Mouse (Mus musculus): ENCODE measurements around the gene Tapbpl. TPM values are rescaled to one million over a fixed set of nuclear protein-coding genes. Genes with fewer than 3 reads are reported as not detected.
"Not testable (repeated sequence)": the region's sequence is repeated elsewhere in the genome, so short reads cannot be mapped to it uniquely, and the experiment has no call there.

Gene Tapbpl
- 3.0 and 3.3 TPM in 2 replicates for polyA plus RNA-seq (2014; fragmentation: Nextera tagmentation; extraction: Ambion mirVana)

DNA sequence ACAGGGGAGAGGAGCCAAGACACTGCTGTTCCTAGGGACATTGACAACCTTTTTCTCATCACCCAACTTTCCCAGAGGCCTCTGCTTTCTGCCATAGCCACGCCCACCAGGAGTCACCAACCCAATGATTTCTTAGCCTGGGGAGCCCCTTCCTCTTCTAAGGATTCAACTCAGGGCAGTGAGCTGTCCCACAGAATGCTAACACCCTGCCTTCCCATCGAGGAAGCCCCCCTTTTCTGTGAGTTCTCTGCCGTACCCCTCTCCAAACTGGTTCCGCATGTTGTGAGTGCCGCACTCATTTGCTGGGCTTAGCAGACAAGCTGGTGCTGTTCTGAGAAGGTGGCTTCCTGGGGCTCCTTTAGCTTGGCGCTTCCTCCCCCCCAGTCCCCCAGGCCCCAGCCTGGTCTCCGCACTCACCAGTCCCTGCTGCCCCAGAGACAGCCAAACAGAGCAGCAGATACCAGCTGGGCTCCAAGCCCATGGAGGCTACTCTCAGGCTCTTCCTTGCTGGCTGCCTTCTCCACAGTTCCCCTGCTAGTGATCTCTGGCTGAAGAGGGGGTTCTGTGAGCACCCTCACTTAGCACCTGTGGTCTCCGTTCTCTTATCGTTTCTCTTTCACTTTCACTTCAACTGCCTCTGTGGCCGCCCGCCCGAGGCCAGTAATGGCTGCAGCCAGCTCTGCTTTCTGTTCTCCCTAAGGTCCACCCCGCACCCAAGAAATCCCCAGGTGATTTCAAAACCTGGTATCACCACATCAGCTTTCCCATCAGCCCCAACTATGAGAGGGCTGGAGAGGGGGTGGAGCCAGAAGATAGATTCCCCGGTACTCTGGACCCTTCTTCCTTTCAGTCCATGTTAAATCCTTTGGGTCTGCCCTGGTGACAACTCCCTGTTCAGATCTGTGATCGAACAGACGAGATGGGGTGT is at the start of gene Tapbpl:
Gene Tapbpl, minus strand, starts transcription at position 744 of the 928 bp plus-strand sequence.
- peak within 1 kb of the TSS; percentile 35 for H3K4me3 ChIP-seq (replicated peaks; ENCODE audit: low read depth, low read length)
- peak within 1 kb of the TSS; percentile 63; the same call in 1 of the 2 replicates for H3K27ac ChIP-seq (replicated peaks; ENCODE audit: low read depth, low read length)
- no peaks in the 10 kb centered on the region for H3K27me3 ChIP-seq (ENCODE audit: control insufficient read depth, insufficient read depth, low read length)
- DNase-seq: peak; percentile 77
- peaks cover 7% of the 10 kb centered on the region; the same call in 1 of the 2 replicates for H3K4me1 ChIP-seq (ENCODE audit: control insufficient read depth, insufficient read depth, low read length)
- WGBS: 11% methylated on average over 16 of the region's 16 CpGs
- peak; percentile 58; the same call in 1 of the 2 replicates for ATAC-seq (ENCODE audit: low FRiP score, low TSS enrichment)
- no peaks in the 10 kb centered on the region for H3K36me3 ChIP-seq (ENCODE audit: control insufficient read depth, insufficient read depth, low read length)
- peak within 1 kb of the TSS; percentile 63 for H3K9ac ChIP-seq (replicated peaks; ENCODE audit: low read length)
- H3K9me3 ChIP-seq (ENCODE audit: control insufficient read depth, low read length): no peaks in the 10 kb centered on the region
- H3K4me2 ChIP-seq (ENCODE audit: low read length): peak within 1 kb of the TSS; percentile 79

DNA sequence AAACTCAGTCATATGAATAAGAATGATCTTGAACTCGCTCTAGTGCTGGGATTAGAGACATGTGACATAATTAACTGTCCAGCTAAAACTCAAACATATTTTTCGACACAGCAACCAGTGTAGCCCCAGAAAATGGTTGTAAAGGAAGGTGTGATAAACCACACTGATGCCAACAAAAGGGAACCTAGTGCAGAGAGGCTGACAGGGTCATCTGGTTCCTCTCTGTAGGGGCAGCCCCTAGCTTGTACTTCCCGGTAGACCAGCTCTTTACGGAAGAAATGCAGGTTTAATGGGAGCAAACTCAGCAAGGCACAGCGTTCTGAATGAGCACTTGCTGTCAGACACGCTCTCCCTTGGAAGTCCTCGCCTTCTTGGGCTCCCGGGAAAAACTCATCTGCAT is 48.1 kb upstream of the Tapbpl start:
- H3K27me3 ChIP-seq (ENCODE audit: control insufficient read depth, insufficient read depth, low read length): no peaks in the 10 kb centered on the region
- H3K4me3 ChIP-seq (replicated peaks; ENCODE audit: low read depth, low read length): no peak overlapping the region
- no peaks in the 10 kb centered on the region for H3K9me3 ChIP-seq (ENCODE audit: control insufficient read depth, low read length)
- H3K9ac ChIP-seq (replicated peaks; ENCODE audit: low read length): no peak overlapping the region
- H3K27ac ChIP-seq (replicated peaks; ENCODE audit: low read depth, low read length): no peak overlapping the region
- H3K4me1 ChIP-seq (ENCODE audit: control insufficient read depth, insufficient read depth, low read length): no peaks in the 10 kb centered on the region
- H3K36me3 ChIP-seq (ENCODE audit: control insufficient read depth, insufficient read depth, low read length): no peaks in the 10 kb centered on the region
- ATAC-seq (ENCODE audit: low FRiP score, low TSS enrichment) (no peak), DNase-seq (no peak)
- H3K4me2 ChIP-seq (ENCODE audit: low read length): no peak overlapping the region
- WGBS: 67% methylated on average over 8 of the region's 8 CpGs

DNA sequence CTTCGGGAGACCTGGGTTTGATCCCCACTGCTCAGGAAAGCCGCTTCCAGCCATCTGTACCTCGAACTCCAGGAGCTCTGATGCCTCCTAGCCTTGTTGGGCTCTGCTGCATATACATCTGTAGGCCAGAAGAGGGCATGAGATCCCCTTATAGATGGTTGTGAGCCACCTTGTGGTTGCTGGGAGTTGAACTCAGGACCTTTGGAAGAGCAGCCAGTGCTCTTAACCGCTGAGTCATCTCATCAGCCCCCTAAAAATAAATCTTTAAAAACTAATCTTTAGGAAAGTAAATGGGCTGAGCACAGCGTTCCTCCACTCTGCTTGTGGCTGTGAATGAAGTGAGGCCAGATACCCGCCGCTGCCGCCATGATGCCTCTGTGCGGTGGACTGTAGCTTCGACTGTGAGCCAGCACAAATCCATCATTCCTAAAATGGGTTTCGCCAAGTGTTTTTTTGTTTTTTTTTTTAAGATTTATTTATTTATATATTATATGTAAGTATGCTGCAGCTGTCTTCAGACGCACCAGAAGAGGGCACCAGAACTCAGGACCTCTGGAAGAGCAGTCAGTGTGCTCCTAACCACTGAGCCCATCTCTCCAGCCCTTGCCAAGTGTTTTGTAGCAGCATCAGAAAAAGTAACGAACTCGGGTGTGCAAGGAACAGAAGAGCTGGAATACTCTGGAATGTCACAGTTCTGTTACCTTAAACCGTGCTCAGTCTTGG is 43.3 kb upstream of the Tapbpl start:
- Histone ChIP-seq H3K27ac (replicated peaks; ENCODE audit: low read depth, low read length) (no peak overlapping the region), H3K4me2 (ENCODE audit: low read length) (no peak overlapping the region), H3K4me3 (replicated peaks; ENCODE audit: low read depth, low read length) (no peak overlapping the region), H3K9ac (replicated peaks; ENCODE audit: low read length) (no peak overlapping the region), H3K36me3 (ENCODE audit: control insufficient read depth, insufficient read depth, low read length) (no peaks in the 10 kb centered on the region), H3K9me3 (ENCODE audit: control insufficient read depth, low read length) (no peaks in the 10 kb centered on the region), H3K27me3 (ENCODE audit: control insufficient read depth, insufficient read depth, low read length) (no peaks in the 10 kb centered on the region), H3K4me1 (ENCODE audit: control insufficient read depth, insufficient read depth, low read length) (no peaks in the 10 kb centered on the region)
- ATAC-seq (ENCODE audit: low FRiP score, low TSS enrichment) (no peak), DNase-seq (peak; percentile 65)
- 66% methylated on average over 15 of the region's 15 CpGs for WGBS

DNA sequence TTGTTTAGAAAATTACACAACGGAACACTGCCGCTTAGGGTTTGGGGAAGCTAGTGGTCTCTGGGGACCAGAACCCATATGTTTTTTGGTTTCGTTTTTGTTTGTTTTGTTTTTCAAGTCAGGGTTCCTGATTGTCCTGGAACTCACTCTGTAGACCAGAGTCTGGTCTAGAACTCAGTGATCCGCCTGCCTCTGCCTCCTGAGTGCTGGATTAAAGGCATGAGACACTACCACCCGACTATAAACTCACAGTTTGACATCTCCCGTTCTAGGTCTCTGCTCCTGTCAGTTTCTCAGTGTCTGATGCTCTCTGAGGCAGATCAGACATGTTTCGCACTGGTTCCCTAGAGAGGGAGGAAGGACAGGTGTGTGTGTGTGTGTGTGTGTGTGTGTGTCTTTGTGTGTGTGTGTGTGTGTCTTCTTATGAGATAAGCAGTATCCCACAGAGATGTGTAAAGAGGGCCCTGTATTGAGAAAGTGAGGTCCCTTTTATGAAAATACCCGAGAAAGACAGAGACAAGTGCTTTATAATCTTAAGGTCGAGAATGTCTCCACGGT is 40.6 kb upstream of the Tapbpl start:
- DNase-seq (no peak), ATAC-seq (ENCODE audit: low FRiP score, low TSS enrichment) (no peak)
- Histone ChIP-seq H3K9ac (replicated peaks; ENCODE audit: low read length) (no peak overlapping the region), H3K27ac (replicated peaks; ENCODE audit: low read depth, low read length) (no peak overlapping the region), H3K27me3 (ENCODE audit: control insufficient read depth, insufficient read depth, low read length) (no peaks in the 10 kb centered on the region), H3K4me2 (ENCODE audit: low read length) (no peak overlapping the region), H3K4me3 (replicated peaks; ENCODE audit: low read depth, low read length) (no peak overlapping the region), H3K4me1 (ENCODE audit: control insufficient read depth, insufficient read depth, low read length) (no peaks in the 10 kb centered on the region), H3K36me3 (ENCODE audit: control insufficient read depth, insufficient read depth, low read length) (no peaks in the 10 kb centered on the region), H3K9me3 (ENCODE audit: control insufficient read depth, low read length) (no peaks in the 10 kb centered on the region)
- 78% methylated on average over 10 of the region's 10 CpGs for WGBS

DNA sequence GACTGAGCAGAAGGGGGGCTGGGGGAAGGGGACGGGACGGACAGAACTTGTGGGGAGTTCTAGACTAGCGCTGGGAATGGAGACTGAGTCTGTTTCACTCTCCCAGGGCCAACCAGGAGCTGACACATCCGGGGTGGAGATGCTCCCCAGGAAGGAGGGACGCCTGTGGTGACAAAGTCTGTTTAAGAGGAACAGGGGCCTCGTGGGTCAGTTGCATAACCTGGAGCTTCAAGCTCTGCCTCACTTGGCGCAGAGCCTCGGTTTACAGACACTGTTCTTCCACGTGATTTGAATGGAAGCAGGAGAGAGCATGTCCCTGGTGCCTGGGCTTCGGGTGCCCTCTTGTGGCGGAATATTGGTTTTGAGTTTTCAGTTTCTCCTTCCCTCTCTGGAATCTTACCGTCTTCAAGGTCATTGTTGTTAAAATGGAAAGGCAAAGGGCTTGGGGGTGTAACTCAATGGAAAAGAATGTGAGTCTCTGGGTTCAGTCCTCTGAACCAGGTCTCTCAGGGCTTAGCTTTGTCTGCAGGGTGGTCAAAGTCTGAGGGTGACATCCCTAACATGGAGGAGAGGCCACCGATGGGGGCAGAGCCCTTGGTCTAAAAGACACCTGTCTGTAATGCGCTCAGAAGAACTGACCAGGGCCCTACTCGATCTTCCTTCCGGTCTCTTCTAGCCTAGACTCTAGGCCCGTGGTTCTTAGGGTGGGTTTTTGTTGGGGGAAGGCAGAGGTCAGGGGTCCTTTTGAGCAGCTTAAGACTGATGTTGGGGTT is 40.0 kb upstream of the Tapbpl start:
- Histone ChIP-seq H3K9ac (replicated peaks; ENCODE audit: low read length) (0 out of 2 replicates have a peak overlapping the region, but pooled peaks have one; percentile 26), H3K4me3 (replicated peaks; ENCODE audit: low read depth, low read length) (no peak overlapping the region), H3K9me3 (ENCODE audit: control insufficient read depth, low read length) (no peaks in the 10 kb centered on the region), H3K4me1 (ENCODE audit: control insufficient read depth, insufficient read depth, low read length) (no peaks in the 10 kb centered on the region), H3K4me2 (ENCODE audit: low read length) (peak overlapping the region; percentile 43), H3K27me3 (ENCODE audit: control insufficient read depth, insufficient read depth, low read length) (no peaks in the 10 kb centered on the region), H3K27ac (replicated peaks; ENCODE audit: low read depth, low read length) (no peak overlapping the region), H3K36me3 (ENCODE audit: control insufficient read depth, insufficient read depth, low read length) (no peaks in the 10 kb centered on the region)
- DNase-seq: peak; percentile 94
- 18% methylated on average over 17 of the region's 17 CpGs for WGBS
- peak; percentile 74 for ATAC-seq (ENCODE audit: low FRiP score, low TSS enrichment)

DNA sequence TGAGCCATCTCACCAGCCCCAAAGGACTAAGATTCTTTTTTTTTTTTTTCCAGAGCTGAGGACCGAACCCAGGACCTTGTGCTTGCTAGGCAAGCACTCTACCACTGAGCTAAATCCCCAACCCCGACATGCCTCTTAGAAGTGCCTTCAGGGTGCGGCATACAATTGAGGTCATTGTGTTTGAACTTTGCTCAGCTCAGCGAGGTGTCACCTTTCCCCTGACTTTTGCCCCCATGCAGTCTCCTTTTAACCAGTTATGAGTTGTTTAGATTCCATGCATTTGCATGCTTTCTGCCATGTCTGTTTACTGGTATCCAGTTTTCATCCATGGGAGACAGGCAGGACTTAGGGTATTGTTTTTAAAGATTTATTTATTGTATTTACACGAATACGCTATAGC is 37.1 kb upstream of the Tapbpl start:
- Histone ChIP-seq H3K9me3 (ENCODE audit: control insufficient read depth, low read length) (no peaks in the 10 kb centered on the region), H3K27me3 (ENCODE audit: control insufficient read depth, insufficient read depth, low read length) (no peaks in the 10 kb centered on the region), H3K27ac (replicated peaks; ENCODE audit: low read depth, low read length) (no peak overlapping the region), H3K4me3 (replicated peaks; ENCODE audit: low read depth, low read length) (no peak overlapping the region), H3K4me2 (ENCODE audit: low read length) (no peak overlapping the region), H3K4me1 (ENCODE audit: control insufficient read depth, insufficient read depth, low read length) (no peaks in the 10 kb centered on the region), H3K36me3 (ENCODE audit: control insufficient read depth, insufficient read depth, low read length) (no peaks in the 10 kb centered on the region), H3K9ac (replicated peaks; ENCODE audit: low read length) (no peak overlapping the region)
- 43% methylated on average over 6 of the region's 6 CpGs for WGBS
- DNase-seq (no peak), ATAC-seq (ENCODE audit: low FRiP score, low TSS enrichment) (no peak)

DNA sequence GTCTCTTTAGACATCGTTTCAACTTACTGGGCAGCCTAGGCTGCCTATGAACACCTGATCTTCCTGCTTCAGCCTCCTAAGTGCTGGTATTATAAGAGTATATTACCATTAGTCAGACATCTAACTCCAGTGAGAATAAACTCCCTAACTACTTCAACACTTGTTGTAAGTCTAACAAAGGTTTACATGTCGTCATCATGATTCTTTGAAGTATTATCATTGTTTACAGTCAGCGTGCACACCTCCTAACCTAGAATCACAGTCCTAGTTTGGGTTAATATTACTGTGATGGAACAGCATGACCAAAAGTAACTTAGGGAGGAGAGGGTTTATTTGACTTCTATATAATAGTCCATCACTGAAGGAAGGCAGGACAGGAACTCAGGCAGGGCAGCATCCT is 35.8 kb upstream of the Tapbpl start:
- DNase-seq (no peak), ATAC-seq (ENCODE audit: low FRiP score, low TSS enrichment) (no peak)
- Histone ChIP-seq H3K27ac (replicated peaks; ENCODE audit: low read depth, low read length) (no peak overlapping the region), H3K4me1 (ENCODE audit: control insufficient read depth, insufficient read depth, low read length) (no peaks in the 10 kb centered on the region), H3K9ac (replicated peaks; ENCODE audit: low read length) (no peak overlapping the region), H3K27me3 (ENCODE audit: control insufficient read depth, insufficient read depth, low read length) (no peaks in the 10 kb centered on the region), H3K4me2 (ENCODE audit: low read length) (no peak overlapping the region), H3K36me3 (ENCODE audit: control insufficient read depth, insufficient read depth, low read length) (no peaks in the 10 kb centered on the region), H3K9me3 (ENCODE audit: control insufficient read depth, low read length) (no peaks in the 10 kb centered on the region), H3K4me3 (replicated peaks; ENCODE audit: low read depth, low read length) (no peak overlapping the region)
- 89% methylated on average over 3 of the region's 3 CpGs for WGBS

DNA sequence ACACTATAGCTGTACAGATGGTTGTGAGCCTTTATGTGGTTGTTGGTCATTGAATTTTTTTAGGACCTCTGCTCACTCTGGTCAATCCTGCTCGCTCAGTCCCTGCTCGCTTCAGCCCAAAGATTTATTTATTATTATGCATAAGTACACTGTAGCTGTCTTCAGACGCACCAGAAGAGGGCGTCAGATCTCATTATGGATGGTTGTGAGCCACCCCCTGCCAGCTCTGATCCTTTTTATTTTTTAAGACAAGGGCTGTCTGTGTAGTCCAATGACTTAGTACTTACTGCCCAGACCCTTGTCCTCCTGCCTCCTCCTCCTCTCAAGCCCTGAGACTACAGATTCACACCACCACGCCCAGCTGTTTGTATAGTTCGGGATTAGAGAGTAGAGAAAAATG is 34.9 kb upstream of the Tapbpl start:
- not testable (repeated sequence) for H3K9ac ChIP-seq (replicated peaks; ENCODE audit: low read length); H3K27me3 ChIP-seq (ENCODE audit: control insufficient read depth, insufficient read depth, low read length); H3K4me1 ChIP-seq (ENCODE audit: control insufficient read depth, insufficient read depth, low read length); H3K27ac ChIP-seq (replicated peaks; ENCODE audit: low read depth, low read length); DNase-seq; H3K4me3 ChIP-seq (replicated peaks; ENCODE audit: low read depth, low read length); ATAC-seq (ENCODE audit: low FRiP score, low TSS enrichment); H3K4me2 ChIP-seq (ENCODE audit: low read length); H3K36me3 ChIP-seq (ENCODE audit: control insufficient read depth, insufficient read depth, low read length); H3K9me3 ChIP-seq (ENCODE audit: control insufficient read depth, low read length)
- WGBS: 60% methylated on average over 6 of the region's 6 CpGs

Measured in midbrain, embryonic 14.5 days (tissue).